Mouse (Mus musculus) hindbrain, embryonic 11.5 days (tissue): ENCODE measurements around the gene Sult3a1. TPM values are rescaled to one million over a fixed set of nuclear protein-coding genes. Genes with fewer than 3 reads are reported as not detected.
"Not testable (repeated sequence)": the region's sequence is repeated elsewhere in the genome, so short reads cannot be mapped to it uniquely, and the experiment has no call there.

ENCODE experiments used
- ATAC-seq: fragments of 200-750 bp; cut with Nextera tagmentation; 2 replicates; pipeline ENCODE4 v1.8.0; 2017; ENCODE audit warnings: mild to moderate bottlenecking, moderate TSS enrichment, moderate library complexity; ENCODE audit not compliant: low FRiP score
- DNase-seq: peaks from one replicate; pipeline ENCODE4 v3.0.0-alpha.2; 2015; ENCODE audit warnings: low spot score
- H3K27ac ChIP-seq: fragments of 300-500 bp; sonication (generic); 2 replicates; pipeline ENCODE4 v1.5.1; 2014; ENCODE audit warnings: mild to moderate bottlenecking, low read depth, low read length
- H3K27me3 ChIP-seq: fragments of 300-500 bp; sonication (generic); 2 replicates; pipeline ENCODE4 v1.6.1; 2014; ENCODE audit warnings: mild to moderate bottlenecking, low read length, moderate library complexity, mixed read lengths; ENCODE audit not compliant: control insufficient read depth, insufficient read depth
- H3K36me3 ChIP-seq: fragments of 300-500 bp; sonication (generic); 2 replicates; pipeline ENCODE4 v1.6.1; 2014; ENCODE audit warnings: mild to moderate bottlenecking, low read length, moderate library complexity, mixed read lengths; ENCODE audit not compliant: control insufficient read depth, insufficient read depth
- H3K4me1 ChIP-seq: fragments of 300-500 bp; sonication (generic); replicated peaks from 2 replicates; pipeline ENCODE4 v1.6.1; 2014; ENCODE audit warnings: low read length, mixed read lengths; ENCODE audit not compliant: control insufficient read depth, insufficient read depth
- H3K4me2 ChIP-seq: fragments of 300-500 bp; sonication (generic); replicated peaks from 2 replicates; pipeline ENCODE4 v1.6.1; 2014; ENCODE audit warnings: mild to moderate bottlenecking, low read depth, low read length
- H3K4me3 ChIP-seq: fragments of 300-500 bp; sonication (generic); 2 replicates; pipeline ENCODE4 v1.5.1; 2014; ENCODE audit warnings: low read depth, low read length
- H3K9ac ChIP-seq: fragments of 300-500 bp; sonication (generic); 2 replicates; pipeline ENCODE4 v1.6.1; 2014; ENCODE audit warnings: low read depth, low read length
- H3K9me3 ChIP-seq: fragments of 300-500 bp; sonication (generic); 2 replicates; pipeline ENCODE4 v1.6.1; 2016; ENCODE audit warnings: low read length; ENCODE audit not compliant: control insufficient read depth
- WGBS: fragments of 180-500 bp; shearing (Covaris S2); extraction: QIAGEN DNeasy Blood & Tissue Kit; methylation state at CpG from one replicate; pipeline ENCODE4 v1.1.7; 2014; 5-methylcytosine and 5-hydroxymethylcytosine counted together
- polyA plus RNA-seq: library from polyadenylated mRNA; unstranded; fragments of >200 nt; fragmentation: Nextera tagmentation; extraction: Ambion mirVana; gene quantifications from 2 replicates; pipeline ENCODE4 v1.2.1, GENCODE M21; 2014

The Sult3a1 gene
- polyA plus RNA-seq, 1 experiment from 2014 or later = not detected

DNA sequence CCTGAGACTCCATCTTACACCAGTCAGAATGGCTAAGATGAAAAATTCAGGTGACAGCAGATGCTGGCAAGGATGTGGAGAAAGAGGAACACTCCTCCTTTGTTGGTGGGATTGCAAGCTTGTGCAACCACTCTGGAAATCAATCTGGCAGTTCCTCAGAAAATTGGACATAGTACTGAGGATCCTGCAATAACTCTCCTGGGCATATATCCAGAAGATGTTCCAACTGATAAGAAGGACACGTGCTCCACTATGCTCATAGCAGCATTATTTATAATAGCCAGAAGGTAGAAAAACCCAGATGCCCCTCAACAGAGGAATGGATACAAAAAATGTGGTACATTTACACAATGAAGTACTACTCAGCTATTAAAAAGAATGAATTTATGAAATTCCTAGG is 44.0 kb downstream of the Sult3a1 start:
- not testable (repeated sequence) for ATAC-seq, H3K36me3 ChIP-seq, DNase-seq, H3K4me1 ChIP-seq, H3K4me2 ChIP-seq, H3K9me3 ChIP-seq, H3K4me3 ChIP-seq, H3K27me3 ChIP-seq, H3K9ac ChIP-seq, H3K27ac ChIP-seq
- 95% methylated on average over 1 of the region's 1 CpGs for WGBS

DNA sequence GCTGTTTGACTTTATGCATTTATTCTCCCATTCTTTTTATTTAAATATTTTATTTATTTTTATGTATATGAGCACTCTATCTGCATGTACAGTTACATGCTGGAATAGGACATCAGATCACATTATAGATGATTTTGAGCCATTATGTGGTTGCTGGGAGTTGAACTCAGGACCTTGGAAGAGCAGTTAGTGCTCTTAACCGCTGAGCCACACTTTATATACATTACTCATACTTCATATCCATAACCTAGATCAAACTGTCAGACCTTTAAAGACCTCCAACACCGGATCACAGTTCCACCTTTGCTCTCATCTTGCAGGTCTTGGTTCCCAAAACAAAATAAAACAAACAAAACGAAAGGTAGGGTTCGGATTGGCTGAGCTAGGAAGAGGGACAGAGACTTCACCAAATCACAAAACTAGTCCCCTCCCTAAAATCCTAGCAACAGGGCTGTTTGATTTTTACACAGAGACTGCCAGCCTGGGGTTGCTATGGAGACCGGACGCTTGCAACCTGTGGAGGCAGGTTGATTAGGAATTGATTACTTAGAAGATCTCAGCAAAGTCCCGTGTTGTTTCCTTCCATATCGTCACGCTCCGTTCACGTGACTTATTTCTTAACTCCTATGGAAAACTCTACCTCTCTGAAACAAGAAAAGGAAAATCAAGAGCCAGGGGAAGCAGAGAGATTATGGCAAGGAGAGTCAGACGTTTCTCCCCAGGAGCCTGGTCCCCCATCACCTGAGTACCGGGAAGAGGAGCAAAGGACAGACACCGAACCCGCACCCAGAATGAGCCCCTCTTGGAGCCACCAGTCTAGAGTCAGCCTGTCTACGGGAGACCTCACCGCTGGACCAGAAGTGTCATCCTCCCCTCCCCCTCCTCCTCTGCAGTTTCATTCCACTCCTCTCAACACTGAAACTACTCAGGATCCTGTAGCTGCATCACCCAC is 47.3 kb downstream of the Sult3a1 start, which contains the start of gene Rsph4a:
Gene Rsph4a (plus strand): TSS at position 582 of the 952 bp plus-strand sequence.
- no peaks in the 10 kb centered on the region for H3K9me3 ChIP-seq
- ATAC-seq = peak; percentile 94
- H3K36me3 ChIP-seq = no peaks in the 10 kb centered on the region
- no peak within 1 kb of the TSS for H3K9ac ChIP-seq
- H3K4me1 ChIP-seq = no peaks in the 10 kb centered on the region
- peak within 1 kb of the TSS; percentile 29 for H3K4me3 ChIP-seq
- peak; percentile 65 for DNase-seq
- H3K27ac ChIP-seq = no peak within 1 kb of the TSS
- H3K27me3 ChIP-seq = no peaks in the 10 kb centered on the region
- H3K4me2 ChIP-seq = peak within 1 kb of the TSS; percentile 45
- 6% methylated on average over 17 of the region's 17 CpGs for WGBS

DNA sequence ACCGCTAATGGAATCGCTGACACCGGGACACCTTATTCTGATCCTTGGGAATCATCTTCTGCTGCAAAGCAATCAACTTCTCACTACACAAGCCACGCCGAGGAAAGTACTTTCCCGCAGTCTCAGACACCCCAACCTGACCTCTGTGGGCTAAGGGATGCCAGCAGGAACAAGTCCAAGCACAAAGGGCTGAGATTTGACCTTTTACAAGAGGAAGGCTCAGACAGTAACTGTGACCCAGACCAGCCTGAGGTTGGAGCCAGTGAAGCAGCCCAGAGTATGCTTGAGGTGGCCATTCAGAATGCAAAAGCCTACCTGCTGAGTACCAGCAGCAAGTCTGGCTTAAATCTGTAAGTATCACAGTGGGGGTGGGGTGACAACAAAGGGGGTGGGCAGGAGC is 48.0 kb downstream of the Sult3a1 start:
- DNase-seq (no peak), ATAC-seq (peak; percentile 36; the same call in 1 of the 2 replicates)
- Histone ChIP-seq H3K36me3 (no peaks in the 10 kb centered on the region), H3K9me3 (no peaks in the 10 kb centered on the region), H3K4me1 (no peaks in the 10 kb centered on the region), H3K4me2 (peak overlapping the region; percentile 45), H3K9ac (no peak overlapping the region), H3K27me3 (no peaks in the 10 kb centered on the region), H3K4me3 (peak overlapping the region; percentile 29; the same call in 1 of the 2 replicates), H3K27ac (no peak overlapping the region)
- 5% methylated on average over 6 of the region's 6 CpGs for WGBS

Other genes with a start within 250 kb of the Sult3a1 start
- gene Clvs2, start 233.0 kb upstream of the Sult3a1 start, polyA plus RNA-seq = 3.4 and 4.6 TPM in 2 replicates
- gene Sult3a2, start 71.0 kb upstream of the Sult3a1 start, polyA plus RNA-seq = not detected in 2 replicates
- 1.2 and 1.4 TPM in 2 replicates for gene Rsph4a, start 47.4 kb downstream of the Sult3a1 start, polyA plus RNA-seq
- gene Zup1, start 93.5 kb downstream of the Sult3a1 start, polyA plus RNA-seq = 24.9 and 27.9 TPM in 2 replicates
- gene Rwdd1, start 161.9 kb downstream of the Sult3a1 start, polyA plus RNA-seq = 164 and 176 TPM in 2 replicates
- gene Trappc3l, start 179.9 kb downstream of the Sult3a1 start, polyA plus RNA-seq = not detected in 2 replicates
- gene Calhm4, start 186.6 kb downstream of the Sult3a1 start, polyA plus RNA-seq = not detected in 2 replicates
- gene Calhm5, start 238.8 kb downstream of the Sult3a1 start, polyA plus RNA-seq = 0.03 and 0.15 TPM in 2 replicates